Mouse (Mus musculus): ENCODE data around the gene Wdr91. TPM values are rescaled to one million over a fixed set of nuclear protein-coding genes. Genes with fewer than 3 reads are reported as not detected.
A peak's percentile ranks its signal among the peaks of the same experiment; 100 is the strongest.

Wdr91 gene
- polyA plus RNA-seq, 1 experiment from 2014 or later = 9.6 TPM

- H3K27ac ChIP-seq (ENCODE audit: low read length) = no peak overlapping the region
- no peak overlapping the region for H3K9ac ChIP-seq (ENCODE audit: low read depth, low read length)
- peaks cover 11% of the 10 kb centered on the region for H3K4me1 ChIP-seq (ENCODE audit: control insufficient read depth, low read depth, low read length)
- H3K9me3 ChIP-seq (replicated peaks; ENCODE audit: control insufficient read depth, low read length) = no peaks in the 10 kb centered on the region
- no peaks in the 10 kb centered on the region for H3K27me3 ChIP-seq (ENCODE audit: control insufficient read depth, insufficient read depth, low read depth, low read length)
- 34% methylated on average over 2 of the region's 2 CpGs for WGBS (ENCODE audit: insufficient replicate concordance)
- H3K36me3 ChIP-seq (ENCODE audit: control insufficient read depth, insufficient read depth) = peaks cover 37% of the 10 kb centered on the region
- peak; percentile 72 for ATAC-seq (ENCODE audit: low read depth)
- no peak overlapping the region for H3K4me2 ChIP-seq (ENCODE audit: low read depth, low read length)
- H3K4me3 ChIP-seq (ENCODE audit: low read depth, low read length) = no peak overlapping the region
Measured at GRCm38 (mm10) chr6:34899127-34899526, 11.5 kb downstream of the Wdr91 start.

- peaks cover 43% of the 10 kb centered on the region for H3K36me3 ChIP-seq (ENCODE audit: control insufficient read depth, insufficient read depth)
- no peak overlapping the region for H3K4me2 ChIP-seq (ENCODE audit: low read depth, low read length)
- H3K4me1 ChIP-seq (ENCODE audit: control insufficient read depth, low read depth, low read length) = peaks cover 3% of the 10 kb centered on the region; the same call in 1 of the 2 replicates
- H3K27ac ChIP-seq (ENCODE audit: low read length) = no peak overlapping the region
- no peak for ATAC-seq (ENCODE audit: low read depth)
- no peaks in the 10 kb centered on the region for H3K9me3 ChIP-seq (replicated peaks; ENCODE audit: control insufficient read depth, low read length)
- H3K4me3 ChIP-seq (ENCODE audit: low read depth, low read length) = no peak overlapping the region
- H3K27me3 ChIP-seq (ENCODE audit: control insufficient read depth, insufficient read depth, low read depth, low read length) = no peaks in the 10 kb centered on the region
- H3K9ac ChIP-seq (ENCODE audit: low read depth, low read length) = no peak overlapping the region
- 83% methylated on average over 16 of the region's 16 CpGs for WGBS (ENCODE audit: insufficient replicate concordance)
Measured at GRCm38 (mm10) chr6:34896168-34896780, 14.4 kb downstream of the Wdr91 start.

DNA sequence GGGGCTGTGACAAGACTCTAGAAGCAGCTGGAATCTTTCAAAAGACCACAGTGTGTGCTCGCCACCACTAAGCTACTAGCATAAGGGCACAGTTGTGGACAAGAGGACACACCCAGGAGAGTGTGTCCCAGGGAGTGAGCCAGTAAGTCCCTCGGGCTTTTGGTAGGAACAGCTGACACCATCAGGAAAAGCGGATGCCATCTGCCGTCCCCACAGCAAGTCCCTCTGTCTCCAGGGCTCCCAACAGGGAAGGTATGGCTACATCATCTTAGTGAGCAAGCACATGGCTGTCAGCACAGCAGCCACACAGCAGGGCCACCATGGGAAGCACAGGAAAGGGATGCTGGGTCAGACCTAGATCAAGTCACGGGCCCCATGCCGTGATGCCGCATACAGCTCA is 15.1 kb downstream of the Wdr91 start:
- H3K9me3 ChIP-seq (replicated peaks; ENCODE audit: control insufficient read depth, low read length) = no peaks in the 10 kb centered on the region
- no peak for ATAC-seq (ENCODE audit: low read depth)
- WGBS (ENCODE audit: insufficient replicate concordance) = 85% methylated on average over 7 of the region's 7 CpGs
- no peak overlapping the region for H3K4me3 ChIP-seq (ENCODE audit: low read depth, low read length)
- H3K27me3 ChIP-seq (ENCODE audit: control insufficient read depth, insufficient read depth, low read depth, low read length) = no peaks in the 10 kb centered on the region
- H3K9ac ChIP-seq (ENCODE audit: low read depth, low read length) = no peak overlapping the region
- H3K4me2 ChIP-seq (ENCODE audit: low read depth, low read length) = no peak overlapping the region
- H3K27ac ChIP-seq (ENCODE audit: low read length) = no peak overlapping the region
- peaks cover 43% of the 10 kb centered on the region for H3K36me3 ChIP-seq (ENCODE audit: control insufficient read depth, insufficient read depth)
- peaks cover 3% of the 10 kb centered on the region; the same call in 1 of the 2 replicates for H3K4me1 ChIP-seq (ENCODE audit: control insufficient read depth, low read depth, low read length)

DNA sequence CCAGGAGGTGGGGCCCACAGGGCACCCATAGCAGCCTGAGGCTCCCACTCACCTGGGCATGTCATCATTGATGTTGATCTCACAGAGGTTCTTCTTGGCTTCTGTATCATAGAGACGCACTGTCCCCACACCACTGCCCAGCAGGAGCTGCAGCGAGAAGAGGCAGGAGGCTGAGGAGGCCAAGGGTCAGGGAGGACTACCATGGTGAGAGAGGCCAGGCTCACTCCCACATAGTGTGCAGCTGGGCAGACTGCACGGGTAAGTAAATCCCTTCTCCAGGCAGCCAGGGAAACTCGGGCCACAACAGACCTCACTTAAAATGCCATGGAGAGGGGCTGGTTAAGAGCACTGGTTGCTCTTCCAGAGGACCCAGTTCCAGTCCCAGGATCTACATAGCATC is 21.5 kb downstream of the Wdr91 start:
- Histone ChIP-seq H3K36me3 (ENCODE audit: control insufficient read depth, insufficient read depth) (peaks cover 43% of the 10 kb centered on the region), H3K27ac (ENCODE audit: low read length) (no peak overlapping the region), H3K9ac (ENCODE audit: low read depth, low read length) (no peak overlapping the region), H3K4me1 (ENCODE audit: control insufficient read depth, low read depth, low read length) (no peaks in the 10 kb centered on the region), H3K4me2 (ENCODE audit: low read depth, low read length) (no peak overlapping the region), H3K4me3 (ENCODE audit: low read depth, low read length) (no peak overlapping the region), H3K9me3 (replicated peaks; ENCODE audit: control insufficient read depth, low read length) (no peaks in the 10 kb centered on the region), H3K27me3 (ENCODE audit: control insufficient read depth, insufficient read depth, low read depth, low read length) (no peaks in the 10 kb centered on the region)
- ATAC-seq (ENCODE audit: low read depth) = no peak; the same call in 1 of the 2 replicates
- 83% methylated on average over 4 of the region's 4 CpGs for WGBS (ENCODE audit: insufficient replicate concordance)

- Histone ChIP-seq H3K27me3 (ENCODE audit: control insufficient read depth, insufficient read depth, low read depth, low read length) (no peaks in the 10 kb centered on the region), H3K4me3 (ENCODE audit: low read depth, low read length) (no peak overlapping the region), H3K4me2 (ENCODE audit: low read depth, low read length) (no peak overlapping the region), H3K9ac (ENCODE audit: low read depth, low read length) (no peak overlapping the region), H3K27ac (ENCODE audit: low read length) (no peak overlapping the region), H3K4me1 (ENCODE audit: control insufficient read depth, low read depth, low read length) (no peaks in the 10 kb centered on the region), H3K36me3 (ENCODE audit: control insufficient read depth, insufficient read depth) (peaks cover 38% of the 10 kb centered on the region), H3K9me3 (replicated peaks; ENCODE audit: control insufficient read depth, low read length) (no peaks in the 10 kb centered on the region)
- WGBS (ENCODE audit: insufficient replicate concordance) = 87% methylated on average over 6 of the region's 6 CpGs
- ATAC-seq (ENCODE audit: low read depth) = no peak
Measured at GRCm38 (mm10) chr6:34887131-34887850, 23.4 kb downstream of the Wdr91 start.

GRCm38 (mm10) chr6:34884724-34885123 is 26.0 kb downstream of the Wdr91 start:
- 90% methylated on average over 7 of the region's 7 CpGs for WGBS (ENCODE audit: insufficient replicate concordance)
- peaks cover 32% of the 10 kb centered on the region for H3K36me3 ChIP-seq (ENCODE audit: control insufficient read depth, insufficient read depth)
- no peak overlapping the region for H3K4me2 ChIP-seq (ENCODE audit: low read depth, low read length)
- H3K27ac ChIP-seq (ENCODE audit: low read length) = no peak overlapping the region
- no peaks in the 10 kb centered on the region for H3K4me1 ChIP-seq (ENCODE audit: control insufficient read depth, low read depth, low read length)
- H3K27me3 ChIP-seq (ENCODE audit: control insufficient read depth, insufficient read depth, low read depth, low read length) = no peaks in the 10 kb centered on the region
- no peak overlapping the region for H3K9ac ChIP-seq (ENCODE audit: low read depth, low read length)
- H3K9me3 ChIP-seq (replicated peaks; ENCODE audit: control insufficient read depth, low read length) = no peaks in the 10 kb centered on the region
- H3K4me3 ChIP-seq (ENCODE audit: low read depth, low read length) = no peak overlapping the region
- ATAC-seq (ENCODE audit: low read depth) = no peak

- no peaks in the 10 kb centered on the region for H3K9me3 ChIP-seq (replicated peaks; ENCODE audit: control insufficient read depth, low read length)
- H3K9ac ChIP-seq (ENCODE audit: low read depth, low read length) = no peak overlapping the region
- H3K27me3 ChIP-seq (ENCODE audit: control insufficient read depth, insufficient read depth, low read depth, low read length) = no peaks in the 10 kb centered on the region
- no peak for ATAC-seq (ENCODE audit: low read depth)
- H3K4me2 ChIP-seq (ENCODE audit: low read depth, low read length) = no peak overlapping the region
- 55% methylated on average over 6 of the region's 6 CpGs for WGBS (ENCODE audit: insufficient replicate concordance)
- H3K27ac ChIP-seq (ENCODE audit: low read length) = no peak overlapping the region
- H3K36me3 ChIP-seq (ENCODE audit: control insufficient read depth, insufficient read depth) = peaks cover 13% of the 10 kb centered on the region
- H3K4me3 ChIP-seq (ENCODE audit: low read depth, low read length) = no peak overlapping the region
- H3K4me1 ChIP-seq (ENCODE audit: control insufficient read depth, low read depth, low read length) = peaks cover 35% of the 10 kb centered on the region
Measured at GRCm38 (mm10) chr6:34879911-34880475, 30.7 kb downstream of the Wdr91 start.

DNA sequence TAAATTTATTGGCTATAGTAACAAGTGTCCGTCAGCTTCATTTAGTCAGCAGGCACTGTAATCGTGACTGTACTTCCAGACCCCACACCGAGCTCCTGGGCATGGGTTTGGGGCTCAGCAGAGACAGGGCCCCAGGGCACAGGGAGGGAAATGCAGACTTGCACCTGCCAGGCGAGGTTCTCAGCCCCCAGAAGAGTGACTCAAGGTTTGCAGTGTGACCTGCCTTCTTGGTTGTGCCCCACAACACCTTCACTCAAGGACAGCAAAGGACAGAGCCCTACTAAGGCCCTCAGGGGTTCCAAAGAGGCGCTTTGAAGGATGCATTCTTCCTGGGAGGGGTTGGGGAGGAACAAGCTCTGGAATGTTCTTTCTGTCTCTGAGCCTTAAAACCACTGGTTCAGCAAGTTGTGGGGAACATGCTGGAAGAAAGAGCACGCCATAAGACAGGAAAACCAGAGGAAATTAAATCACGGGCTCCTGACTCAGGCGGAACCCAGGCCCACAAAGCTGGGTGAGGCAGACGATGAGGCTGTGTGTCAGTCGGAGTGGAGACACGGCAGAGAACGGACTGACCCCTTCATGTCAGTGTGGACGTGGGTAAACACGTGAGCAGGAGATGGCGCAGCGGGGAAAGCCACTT is 31.5 kb downstream of the Wdr91 start:
- Histone ChIP-seq H3K4me2 (ENCODE audit: low read depth, low read length) (no peak overlapping the region), H3K36me3 (ENCODE audit: control insufficient read depth, insufficient read depth) (peaks cover 13% of the 10 kb centered on the region), H3K9me3 (replicated peaks; ENCODE audit: control insufficient read depth, low read length) (no peaks in the 10 kb centered on the region), H3K27me3 (ENCODE audit: control insufficient read depth, insufficient read depth, low read depth, low read length) (no peaks in the 10 kb centered on the region), H3K4me1 (ENCODE audit: control insufficient read depth, low read depth, low read length) (peaks cover 42% of the 10 kb centered on the region), H3K9ac (ENCODE audit: low read depth, low read length) (no peak overlapping the region), H3K4me3 (ENCODE audit: low read depth, low read length) (no peak overlapping the region), H3K27ac (ENCODE audit: low read length) (no peak overlapping the region; the same call in 1 of the 2 replicates)
- 81% methylated on average over 16 of the region's 16 CpGs for WGBS (ENCODE audit: insufficient replicate concordance)
- ATAC-seq (ENCODE audit: low read depth) = no peak

Measured in liver, embryonic 16.5 days (tissue).